Mouse (Mus musculus): ENCODE data around the gene Slitrk2.

Gene Slitrk2

DNA sequence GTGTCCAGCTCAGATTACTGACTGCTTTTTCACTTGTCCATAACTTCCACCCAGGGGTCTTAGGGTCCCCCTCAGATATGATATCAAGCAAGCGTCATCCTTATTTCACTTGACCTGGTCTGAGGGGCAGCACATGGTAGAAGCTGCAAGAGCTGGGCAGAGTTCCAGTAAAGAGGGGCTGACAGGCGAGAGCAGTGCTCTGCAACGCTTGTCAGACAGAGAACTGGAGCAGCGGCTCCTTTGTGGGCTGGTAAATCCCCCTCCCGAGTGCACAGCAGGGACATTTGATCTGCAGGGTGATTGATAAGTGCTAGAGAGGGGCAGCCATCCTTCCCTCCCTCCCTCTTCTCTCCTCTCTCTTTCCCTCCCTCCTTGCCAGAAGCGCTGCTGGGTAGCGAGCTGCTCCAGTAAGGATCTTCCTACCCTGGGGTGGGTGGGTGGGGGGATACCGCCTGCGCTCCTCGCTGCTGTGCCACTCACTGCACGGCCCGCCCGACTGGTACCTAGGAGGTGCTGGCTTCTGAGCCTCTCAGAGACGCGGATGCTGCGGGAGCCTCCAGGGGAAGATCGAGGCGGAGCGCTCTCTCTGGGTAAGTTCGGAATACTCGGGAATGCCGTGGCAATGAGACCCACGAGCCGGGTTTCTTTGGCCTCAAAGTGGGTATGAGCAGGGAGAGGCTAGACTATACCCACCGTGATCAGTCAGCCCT lies at the start of gene Slitrk2:
TSS of gene Slitrk2 (plus strand) at position 408 of the 710 bp plus-strand sequence.
- DNase-seq, result no peak

DNA sequence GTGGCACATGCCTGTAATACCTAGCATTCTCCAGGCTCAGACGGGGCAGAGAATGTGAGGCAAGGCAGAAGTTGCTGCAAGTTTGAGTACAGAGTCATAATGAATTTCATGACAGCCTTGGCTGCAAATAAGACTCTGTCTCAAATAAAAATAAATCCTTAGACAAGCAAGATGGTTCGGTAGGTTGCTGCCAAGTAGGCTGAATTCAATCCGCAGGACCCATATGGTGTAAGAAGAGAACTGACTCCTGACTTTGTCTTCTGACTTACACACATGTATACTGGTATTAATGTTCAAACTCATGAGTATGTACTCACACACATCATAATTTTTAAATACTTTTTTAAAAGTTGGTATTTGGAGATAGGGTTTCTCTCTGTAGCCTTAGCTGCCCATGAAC lies 43.6 kb upstream of the Slitrk2 start:
- no peak for DNase-seq

DNA sequence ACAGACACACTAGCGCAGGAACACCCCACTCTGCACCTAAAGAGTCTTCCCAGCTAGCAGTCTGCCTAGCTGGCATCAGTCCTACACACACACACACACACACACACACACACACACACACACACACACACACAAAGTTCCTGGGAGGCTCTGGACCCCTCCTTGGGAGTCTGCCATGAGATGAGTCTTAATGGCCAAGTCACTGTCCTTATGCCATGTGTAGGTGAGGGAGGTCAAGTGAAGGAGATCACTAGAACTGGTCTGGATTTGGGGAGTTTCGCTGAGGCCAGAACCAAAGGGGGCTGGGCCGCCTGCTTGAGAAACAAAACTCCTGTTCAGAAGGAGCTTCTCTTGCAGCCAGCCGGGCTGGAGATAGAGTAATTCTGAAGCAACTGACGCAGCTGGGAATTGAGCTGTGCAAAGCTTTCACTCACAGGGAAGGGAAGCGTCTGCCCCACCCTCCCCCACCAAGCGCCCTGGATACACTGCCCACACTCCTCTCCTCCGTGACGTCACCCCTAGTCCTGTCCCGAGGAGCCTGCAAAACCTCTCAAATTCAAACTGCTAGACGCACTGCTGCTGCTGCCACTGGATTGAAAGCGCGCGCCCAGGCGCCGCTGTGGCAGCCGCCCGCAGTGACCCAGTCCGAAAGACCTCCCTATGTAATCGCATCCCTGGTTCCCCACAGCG lies 3.5 kb downstream of the Slitrk2 start:
- peak; percentile 28 to 53 for DNase-seq

DNA sequence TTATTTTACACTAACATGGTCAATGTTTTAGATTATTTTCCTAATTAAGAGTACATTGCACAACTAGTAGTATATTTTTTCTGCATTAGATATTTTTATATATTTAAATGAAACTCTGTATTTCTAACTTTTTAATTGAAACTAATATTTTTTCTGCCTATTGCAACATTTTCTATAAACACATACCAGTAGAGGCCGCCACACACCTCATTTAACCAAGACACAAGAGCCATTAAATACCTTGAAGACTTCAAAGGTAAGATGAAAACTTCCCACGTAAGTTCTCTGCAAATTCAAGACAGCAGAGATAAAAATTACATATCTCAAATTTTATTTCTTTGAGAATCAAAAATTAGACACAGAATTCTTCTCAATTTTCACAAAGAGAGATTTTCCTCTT lies 8.2 kb downstream of the Slitrk2 start:
- DNase-seq, result peak; percentile 7 to 12

DNA sequence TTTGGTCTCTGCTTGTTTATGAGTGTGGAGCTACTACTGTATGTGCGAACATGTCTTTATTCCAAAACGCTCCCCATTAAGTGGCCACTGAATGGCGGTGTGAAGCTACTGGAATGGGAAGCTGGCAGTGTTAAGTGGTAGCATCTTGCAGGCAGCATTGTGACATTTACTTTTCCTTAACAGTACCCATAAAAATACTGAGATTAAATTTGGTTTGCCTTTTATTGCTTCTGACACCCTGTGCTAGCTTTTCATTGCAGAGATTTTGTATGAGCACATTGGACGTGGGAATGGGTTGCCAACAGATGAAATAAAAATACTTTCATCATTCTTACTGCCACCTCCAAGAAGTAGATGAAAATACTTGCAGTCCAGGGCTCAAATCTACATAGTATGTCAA lies 27.8 kb downstream of the Slitrk2 start:
- DNase-seq, result no peak

DNA sequence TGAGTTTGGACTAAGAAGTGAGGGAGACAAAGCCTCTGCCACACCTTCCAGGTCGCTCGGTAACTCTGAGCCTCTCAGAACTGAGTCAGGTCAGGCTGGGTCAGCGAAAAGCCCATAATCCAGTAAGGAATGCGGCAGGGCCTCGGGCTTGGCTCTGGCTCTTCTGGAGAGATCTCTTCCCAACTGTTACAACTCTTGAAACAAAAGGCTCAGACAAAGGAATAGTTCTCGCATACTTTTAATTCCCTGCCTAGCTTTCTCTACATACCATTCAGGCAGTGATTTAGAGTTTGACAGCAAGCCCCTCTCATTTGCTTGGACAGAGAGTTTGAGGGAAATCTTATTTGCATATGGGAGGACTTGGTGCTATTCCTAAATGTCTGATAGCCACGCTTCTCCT lies 29.5 kb downstream of the Slitrk2 start:
- no peak for DNase-seq

All from kidney, postnatal 4 days (tissue).